In the genomic region with DNA sequence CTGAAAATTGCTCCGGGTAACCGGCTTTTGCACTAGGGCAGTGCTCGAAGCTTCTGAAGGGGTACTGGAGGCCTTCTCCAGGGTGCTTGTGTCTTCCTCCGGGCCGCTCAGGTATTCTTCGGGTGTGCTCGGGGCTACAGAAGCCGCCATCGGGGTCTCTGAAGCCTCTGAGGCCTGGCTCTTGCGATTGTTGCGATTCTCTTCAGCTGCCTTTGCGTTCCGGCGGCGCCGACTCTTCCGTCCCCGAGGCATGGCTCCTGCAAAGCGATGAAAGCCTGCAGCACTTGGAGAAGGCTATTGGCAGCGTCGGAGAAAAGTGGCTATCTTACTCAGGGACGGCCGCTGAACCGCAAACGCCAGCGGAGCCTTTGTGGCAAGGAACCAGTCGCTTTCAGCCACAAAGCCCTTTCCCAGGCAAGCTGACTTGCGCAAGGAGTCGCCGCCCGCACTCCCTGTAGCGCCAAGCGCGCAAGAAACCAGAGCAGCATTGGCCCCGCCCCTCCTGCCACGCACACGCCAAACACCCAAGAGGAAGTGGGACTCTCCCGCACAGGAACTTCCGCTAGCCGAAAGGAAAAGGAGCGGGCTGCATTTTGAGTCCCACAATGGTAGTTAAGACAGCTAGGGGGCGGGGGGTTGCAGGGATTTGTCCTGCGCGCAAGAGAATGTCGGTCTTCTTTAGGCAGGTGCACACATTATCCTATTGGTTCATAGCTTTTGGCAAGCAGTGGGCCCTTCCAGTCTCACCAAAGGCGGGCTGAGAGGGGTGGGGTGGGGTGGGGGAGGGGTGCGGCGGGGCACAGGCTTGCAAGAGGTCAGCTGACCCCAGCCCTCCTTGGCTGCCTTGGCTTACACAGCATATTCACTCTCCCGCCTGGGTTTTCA, we compare ENCODE assay signal across 8 mouse cellular contexts. TPM values are rescaled to one million over a fixed set of nuclear protein-coding genes. Genes with fewer than 3 reads are reported as not detected.
A peak's percentile ranks its signal among the peaks of the same experiment; 100 is the strongest.
DNase-seq lines count a peak whose midpoint lies in the region; ATAC-seq and TF ChIP-seq lines count a peak whose summit lies in the region.

A gene (minus strand): TSS at position 489 of the 885 bp plus-strand sequence.

- peak; percentile 93 for ATAC-seq in CD4-positive, CD25-positive, alpha-beta regulatory T cell, adult 4 months
- peak; percentile 95 for ATAC-seq in forebrain, embryonic 16.5 days
- peak; percentile 58; the same call in 1 of the 2 replicates for ATAC-seq in liver, embryonic 14.5 days (ENCODE audit: insufficient read depth)
- ATAC-seq in neural tube, embryonic 13.5 days (ENCODE audit: low read depth): peak; percentile 96

- WGBS in forebrain, embryonic 16.5 days: 20% methylated on average over 48 of the region's 49 CpGs
- WGBS in liver, embryonic 14.5 days (ENCODE audit: insufficient replicate concordance): 18% methylated on average over 49 of the region's 49 CpGs
- WGBS in neural tube, embryonic 13.5 days: 28% methylated on average over 47 of the region's 49 CpGs

- peak within 1 kb of the TSS; percentile 95 for H3K27ac ChIP-seq in forebrain, embryonic 16.5 days (ENCODE audit: low read length)
- no peak within 1 kb of the TSS for H3K27ac ChIP-seq in liver, embryonic 14.5 days
- peak within 1 kb of the TSS; percentile 94 for H3K27ac ChIP-seq in neural tube, embryonic 13.5 days (replicated peaks)

- H3K4me1 ChIP-seq in forebrain, embryonic 16.5 days (replicated peaks; ENCODE audit: control insufficient read depth, insufficient read depth, low read length): peaks cover 3% of the 10 kb centered on the region; the same call in 1 of the 2 replicates
- H3K4me1 ChIP-seq in liver, embryonic 14.5 days (replicated peaks; ENCODE audit: control insufficient read depth in 2 of 2, insufficient read depth in 2 of 2, low read length in 1 of 2): no peaks in the 10 kb centered on the region
- H3K4me1 ChIP-seq in neural tube, embryonic 13.5 days (replicated peaks): peaks cover 11% of the 10 kb centered on the region; the same call in 1 of the 2 replicates

- peak within 1 kb of the TSS; percentile 82 for H3K9ac ChIP-seq in forebrain, embryonic 16.5 days (replicated peaks; ENCODE audit: low read depth, low read length)
- H3K9ac ChIP-seq in liver, embryonic 14.5 days (replicated peaks): no peak within 1 kb of the TSS
- peak within 1 kb of the TSS; percentile 78 for H3K9ac ChIP-seq in neural tube, embryonic 13.5 days

- intact Hi-C loops in heart, postnatal 14 days (cut with DNase I): loop anchor here (5.0 kb wide), 1 partner anchor 460 kb away; a partner anchor contains a TSS

- H3K4me2 ChIP-seq in forebrain, embryonic 16.5 days (ENCODE audit: low read length): peak within 1 kb of the TSS; percentile 64
- H3K4me2 ChIP-seq in liver, embryonic 14.5 days (ENCODE audit: low read depth): peak within 1 kb of the TSS; percentile 24
- peak within 1 kb of the TSS; percentile 68 for H3K4me2 ChIP-seq in neural tube, embryonic 13.5 days

- TF ChIP-seq CTCF in liver, embryonic 14.5 days (IDR thresholded peaks at IDR 0.05; ENCODE audit: low read depth): no peak

- DNase-seq in cerebellum, adult 11 months: peak; percentile 82
- peak; percentile 72 to 74 for DNase-seq in heart, postnatal 14 days
- peak; percentile 84 to 91 for DNase-seq in kidney, postnatal 4 days
- DNase-seq in liver, embryonic 14.5 days (ENCODE audit: low read depth in 3 of 3, low spot score in 3 of 3): peak; percentile 2 to 10 (median 2)
- peak; percentile 74 for DNase-seq in testis, postnatal 14 days (ENCODE audit: low spot score)

- no peaks in the 10 kb centered on the region for H3K36me3 ChIP-seq in forebrain, embryonic 16.5 days (ENCODE audit: control insufficient read depth, insufficient read depth)
- H3K36me3 ChIP-seq in liver, embryonic 14.5 days (replicated peaks; ENCODE audit: control insufficient read depth, insufficient read depth, low read depth): no peaks in the 10 kb centered on the region
- no peaks in the 10 kb centered on the region for H3K36me3 ChIP-seq in neural tube, embryonic 13.5 days

- peak within 1 kb of the TSS; percentile 66 for H3K4me3 ChIP-seq in forebrain, embryonic 16.5 days (replicated peaks; ENCODE audit: low read length)
- H3K4me3 ChIP-seq in liver, embryonic 14.5 days (ENCODE audit: insufficient read depth in 1 of 2, low read depth in 2 of 2, low read length in 2 of 2): peak within 1 kb of the TSS; percentile 21 to 27
- H3K4me3 ChIP-seq in neural tube, embryonic 13.5 days: peak within 1 kb of the TSS; percentile 55

- H3K27me3 ChIP-seq in forebrain, embryonic 16.5 days (replicated peaks; ENCODE audit: control insufficient read depth, insufficient read depth, low read length): no peaks in the 10 kb centered on the region
- no peaks in the 10 kb centered on the region; the same call in none of the 2 replicates for H3K27me3 ChIP-seq in liver, embryonic 14.5 days (ENCODE audit: control insufficient read depth, insufficient read depth, low read length)
- H3K27me3 ChIP-seq in neural tube, embryonic 13.5 days: peaks cover 9% of the 10 kb centered on the region; the same call in 1 of the 2 replicates

- TF ChIP-seq EP300 in liver, embryonic 14.5 days (IDR thresholded peaks at IDR 0.05; ENCODE audit: low read depth): no peak

- H3K9me3 ChIP-seq in forebrain, embryonic 16.5 days (ENCODE audit: control insufficient read depth, low read length): no peaks in the 10 kb centered on the region
- no peaks in the 10 kb centered on the region for H3K9me3 ChIP-seq in liver, embryonic 14.5 days (ENCODE audit: control insufficient read depth, low read length)
- no peaks in the 10 kb centered on the region for H3K9me3 ChIP-seq in neural tube, embryonic 13.5 days

RNA-seq across cellular contexts. Expression of the gene that starts here (rescaled TPM):
- 1 to 10 TPM; 1.5 to 1.7 TPM for polyA plus RNA-seq in CD4-positive, CD25-positive, alpha-beta regulatory T cell, adult 4 months (2017; shearing (Covaris generic))
- 100 and 105 TPM in 2 replicates for polyA plus RNA-seq in forebrain, embryonic 16.5 days (2015; fragmentation: Nextera tagmentation; extraction: Ambion mirVana)
- total RNA-seq in heart, postnatal 14 days (2021): 10 to 100 TPM; 12.4 to 12.6 TPM
- polyA plus RNA-seq in liver, embryonic 14.5 days (2012; rRNA removed): 4.4 and 4.5 TPM in 2 replicates
- polyA plus RNA-seq in liver, embryonic 14.5 days (2014; fragmentation: Nextera tagmentation; extraction: Ambion mirVana): 5.6 and 5.8 TPM in 2 replicates
- polyA plus RNA-seq in neural tube, embryonic 13.5 days (2015; fragmentation: Nextera tagmentation; extraction: Ambion mirVana): 102 and 103 TPM in 2 replicates

Comparison
In these comparisons a context has a peak if more than half of its experiments do, and no peak if none do; other contexts are left out.
1. RNA of the gene that starts here (polyA plus RNA-seq): 100 to 105 TPM in forebrain, embryonic 16.5 days and 102 to 103 TPM in neural tube, embryonic 13.5 days; 4.4 to 5.8 TPM in liver, embryonic 14.5 days and 1.5 to 1.7 TPM in CD4-positive, CD25-positive, alpha-beta regulatory T cell, adult 4 months; every median in the first group is over 10 times any median in the second.
2. DNase-seq: peak in every context shown above with its lines; median percentile 88 in kidney, postnatal 4 days; 82 in cerebellum, adult 11 months; 74 in testis, postnatal 14 days; 73 in heart, postnatal 14 days; 2 in liver, embryonic 14.5 days.
3. Peak in every context shown above with its lines, with median percentiles within 50 percentile points of each other: ATAC-seq, H3K4me2 ChIP-seq and H3K4me3 ChIP-seq.